Mouse (Mus musculus) lung, postnatal 0 days (tissue): Measurements from ENCODE around the gene Fam227b.

Source experiments
- CTCF ChIP-seq: IDR thresholded peaks from 2 replicates; pipeline ENCODE4 v1.5.1; 2016; ENCODE audit warnings: antibody characterized with exemption, mild to moderate bottlenecking
- EP300 ChIP-seq: IDR thresholded peaks from 2 replicates; pipeline ENCODE4 v1.6.1; 2016; ENCODE audit warnings: antibody characterized with exemption, mild to moderate bottlenecking, control low read depth

DNA sequence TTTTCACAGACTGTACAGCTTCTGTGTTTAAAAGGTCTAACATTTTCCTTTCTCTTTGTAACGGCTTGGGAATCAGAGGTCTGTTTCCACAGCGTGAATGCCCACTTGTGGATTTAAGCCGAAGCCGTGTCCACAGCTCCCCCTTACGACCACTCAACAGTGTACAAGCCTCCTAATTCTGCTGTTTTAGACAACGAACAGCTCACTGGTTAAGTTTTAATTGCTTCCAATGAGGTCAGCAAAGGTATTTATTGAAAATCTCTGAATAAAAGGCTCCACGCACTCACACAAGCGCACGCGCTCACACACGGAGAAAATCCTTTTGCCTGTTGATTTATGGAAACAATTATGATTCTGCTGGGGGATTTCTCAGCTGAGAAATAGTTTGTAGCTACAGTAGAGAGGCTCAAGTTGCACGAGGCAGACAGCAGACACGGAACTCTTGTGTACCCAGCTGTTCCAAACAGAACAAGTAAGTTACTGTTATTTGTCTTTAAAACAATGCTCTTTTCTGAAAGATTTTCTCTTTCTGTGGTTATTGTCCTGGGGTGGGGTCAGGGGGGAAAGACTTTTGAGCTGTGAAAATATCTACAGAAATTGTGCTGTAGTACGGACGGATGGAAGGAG is 117.3 kb downstream of the Fam227b start, which contains the start of gene Fgf7:
- TF ChIP-seq CTCF (peak; percentile 72), EP300 (0 out of 2 replicates have a peak, but pooled peaks have one; percentile 37)
